Mouse (Mus musculus): Measurements from ENCODE around the gene Lrrc30. TPM values are rescaled to one million over a fixed set of nuclear protein-coding genes. Genes with fewer than 3 reads are reported as not detected.

Gene Lrrc30
- 15.9 TPM in 1 of 2 replicates, not detected in the other for polyA plus RNA-seq (2012; rRNA removed; ENCODE audit: low replicate concordance)

GRCm38 (mm10) chr17:67632676-67633339 is at the start of gene Lrrc30:
Gene Lrrc30 (minus strand): TSS chr17:67632723.

Other genes starting within 250 kb of the Lrrc30 start
- gene Lama1, start 64.5 kb upstream of the Lrrc30 start, polyA plus RNA-seq (2012; rRNA removed; ENCODE audit: low replicate concordance), result 2.8 and 4.9 TPM in 2 replicates